10 mouse cellular contexts compared by ENCODE assay signal in the genomic region with DNA sequence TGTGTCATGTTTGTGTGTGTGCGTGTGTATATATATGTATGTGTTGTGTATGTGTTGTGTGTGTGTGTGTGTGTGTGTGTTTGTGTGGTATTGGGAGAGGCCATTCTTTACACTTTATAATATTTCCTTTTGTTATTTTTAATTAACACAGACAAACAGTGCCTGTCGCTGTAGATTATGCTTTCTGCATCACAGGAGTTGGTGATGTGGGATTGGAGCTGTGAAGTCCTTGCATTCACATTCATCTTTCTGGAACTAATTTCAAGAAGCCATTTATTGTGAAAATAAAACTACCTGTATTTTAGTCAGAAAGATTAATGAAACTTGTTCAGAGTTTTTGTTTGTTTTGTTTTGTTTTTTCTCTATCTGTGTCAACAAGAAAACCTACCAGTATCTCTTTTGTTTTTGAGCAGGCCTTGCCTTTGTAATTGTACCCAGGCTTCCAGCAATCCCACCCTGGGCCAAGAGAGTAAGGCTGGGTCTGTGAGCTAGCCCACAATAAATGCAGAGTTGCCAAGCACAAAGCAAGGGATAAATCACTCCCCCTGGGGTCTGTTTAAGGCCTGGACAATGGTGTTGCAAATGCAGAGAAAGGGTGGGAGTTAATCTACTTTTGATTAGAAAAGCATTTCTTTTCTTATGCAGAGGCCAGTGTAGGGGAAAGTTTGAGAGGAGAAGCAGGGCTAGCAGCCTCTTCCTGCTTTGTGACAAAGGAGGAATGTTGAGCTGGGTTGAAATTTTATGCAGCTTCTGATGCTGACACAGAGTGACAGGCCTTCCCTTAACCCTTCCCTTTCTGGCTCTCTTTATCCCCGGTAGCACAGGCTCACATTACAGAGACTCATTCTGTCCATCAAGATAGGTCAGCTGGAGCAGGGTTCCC.
DNase-seq lines count a peak whose midpoint lies in the region; ATAC-seq lines count a peak whose summit lies in the region.
"Had no signal": no experiment of that assay in that cellular context is flagged by ENCODE, and none has a peak within 500 bp of the region (broad histone marks: within the 10 kb centered on the region; RNA-seq: fewer than 3 reads in every experiment).

No protein-coding gene starts in this region.

- H3K9ac ChIP-seq in neural tube, embryonic 15.5 days (replicated peaks) = no peak overlapping the region; the same call in 1 of the 2 replicates
- no peak overlapping the region for H3K9ac ChIP-seq in embryonic facial prominence, embryonic 14.5 days (ENCODE audit: low read depth, low read length)

- no peaks in the 10 kb centered on the region for H3K27me3 ChIP-seq in neural tube, embryonic 15.5 days (replicated peaks)
- no peaks in the 10 kb centered on the region for H3K27me3 ChIP-seq in embryonic facial prominence, embryonic 14.5 days (replicated peaks; ENCODE audit: control insufficient read depth, insufficient read depth, low read length)
- H3K27me3 ChIP-seq in limb, embryonic 10.5 days (ENCODE audit: low read depth, poor library complexity, severe bottlenecking) = no peaks in the 10 kb centered on the region

- DNase-seq in neural tube, embryonic 10.5 days (ENCODE audit: extremely low spot score, low spot score) = peak; percentile 48
- DNase-seq in embryonic facial prominence, embryonic 14.5 days (ENCODE audit: low spot score) = peak; percentile 63
- no peak for DNase-seq in limb, embryonic 10.5 days (ENCODE audit: low spot score)
- no peak for DNase-seq in frontal cortex, postnatal 10 days (ENCODE audit: low spot score in 2 of 2)
- no peak for DNase-seq in layer of hippocampus, adult 9-10 months (ENCODE audit: low spot score)
- DNase-seq in thymus, postnatal 10 days (ENCODE audit: low spot score in 2 of 2) = no peak
- DNase-seq: right cerebral cortex, postnatal 14 days had no signal

- H3K27ac ChIP-seq in neural tube, embryonic 15.5 days (replicated peaks) = no peak overlapping the region; the same call in 1 of the 2 replicates
- H3K27ac ChIP-seq in embryonic facial prominence, embryonic 14.5 days (replicated peaks; ENCODE audit: low read depth, low read length) = peak overlapping the region; percentile 66
- H3K27ac ChIP-seq in limb, embryonic 10.5 days = peak overlapping the region; percentile 71
- H3K27ac ChIP-seq: macrophage had no signal

- ATAC-seq in neural tube, embryonic 15.5 days (ENCODE audit: low FRiP score) = no peak
- ATAC-seq in embryonic facial prominence, embryonic 14.5 days (ENCODE audit: low read depth) = peak; percentile 84
- ATAC-seq: intestine, embryonic 16.5 days had no signal

- no peak overlapping the region for H3K4me2 ChIP-seq in neural tube, embryonic 15.5 days
- no peak overlapping the region for H3K4me2 ChIP-seq in embryonic facial prominence, embryonic 14.5 days (ENCODE audit: low read depth, low read length)

- H3K9me3 ChIP-seq in neural tube, embryonic 15.5 days (replicated peaks) = no peaks in the 10 kb centered on the region
- no peaks in the 10 kb centered on the region for H3K9me3 ChIP-seq in embryonic facial prominence, embryonic 14.5 days (ENCODE audit: control insufficient read depth, low read length)
- H3K9me3 ChIP-seq in limb, embryonic 10.5 days (replicated peaks) = no peaks in the 10 kb centered on the region

- no peaks in the 10 kb centered on the region for H3K36me3 ChIP-seq in neural tube, embryonic 15.5 days
- H3K36me3 ChIP-seq in embryonic facial prominence, embryonic 14.5 days (ENCODE audit: control insufficient read depth, insufficient read depth, low read length) = no peaks in the 10 kb centered on the region
- H3K36me3 ChIP-seq in limb, embryonic 10.5 days = no peaks in the 10 kb centered on the region

- peaks cover 8% of the 10 kb centered on the region; the same call in 1 of the 2 replicates for H3K4me1 ChIP-seq in neural tube, embryonic 15.5 days
- H3K4me1 ChIP-seq in embryonic facial prominence, embryonic 14.5 days (ENCODE audit: control insufficient read depth, insufficient read depth, low read length) = peaks cover 19% of the 10 kb centered on the region
- peaks cover 15% of the 10 kb centered on the region for H3K4me1 ChIP-seq in limb, embryonic 10.5 days

- WGBS in neural tube, embryonic 15.5 days = 30% methylated on average over 3 of the region's 3 CpGs
- 38% methylated on average over 3 of the region's 3 CpGs for WGBS in embryonic facial prominence, embryonic 14.5 days
- WGBS in limb, embryonic 10.5 days = 40% methylated on average over 3 of the region's 3 CpGs

- no peak overlapping the region for H3K4me3 ChIP-seq in neural tube, embryonic 15.5 days (replicated peaks)
- no peak overlapping the region for H3K4me3 ChIP-seq in embryonic facial prominence, embryonic 14.5 days (ENCODE audit: low read depth, low read length)
- H3K4me3 ChIP-seq in limb, embryonic 10.5 days = no peak overlapping the region

Comparison
In these comparisons a context has a peak if more than half of its experiments do, and no peak if none do; other contexts are left out.
1. DNase-seq: peak in neural tube, embryonic 10.5 days (single experiment) and embryonic facial prominence, embryonic 14.5 days (single experiment); none in limb, embryonic 10.5 days (single experiment), frontal cortex, postnatal 10 days (0 of 2), layer of hippocampus, adult 9-10 months (single experiment) and thymus, postnatal 10 days (0 of 2).